Mouse (Mus musculus) lung, postnatal 10 days (tissue): ENCODE results near the gene Trim60.

Experiments used
- DNase-seq: peaks from one replicate; pipeline ENCODE4 v3.0.0; 2021

The Trim60 gene

DNA sequence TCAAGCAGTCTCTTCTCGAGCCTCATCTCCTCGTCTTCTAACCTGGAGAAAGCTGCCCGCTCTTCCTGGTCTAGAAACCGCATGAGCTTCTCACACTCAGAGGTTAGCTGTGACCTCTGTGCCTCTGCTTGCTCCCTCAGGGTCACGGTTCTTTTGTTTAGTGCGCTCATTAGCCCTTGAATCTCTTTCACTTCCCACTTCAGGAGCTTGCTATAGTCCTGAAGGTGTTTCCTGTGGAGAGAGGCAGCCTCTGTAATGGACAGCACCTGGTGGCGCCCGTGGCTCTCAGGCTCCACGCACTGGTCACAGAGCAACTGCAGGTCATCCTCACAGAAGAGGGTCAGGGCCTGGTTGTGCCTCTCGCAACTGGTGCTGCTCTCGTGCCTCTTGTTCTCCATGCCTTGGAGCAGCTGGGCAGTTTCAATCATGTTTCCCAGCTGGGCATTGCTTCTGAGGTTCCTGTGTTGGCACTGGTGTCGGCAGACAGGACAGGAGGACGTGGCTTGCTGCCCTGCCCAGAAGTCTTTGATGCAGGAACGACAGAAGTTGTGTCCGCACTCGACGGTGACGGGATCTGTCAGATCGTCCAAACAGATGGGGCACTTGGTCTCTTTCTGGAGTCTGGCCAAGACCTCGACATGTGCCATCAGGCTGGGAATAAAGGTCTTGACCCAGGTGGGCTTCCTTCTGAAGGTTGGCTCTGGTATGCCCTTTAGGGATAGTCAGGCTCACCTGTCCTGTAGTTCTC lies 35.1 kb downstream of the Trim60 start:
- no peak for DNase-seq

DNA sequence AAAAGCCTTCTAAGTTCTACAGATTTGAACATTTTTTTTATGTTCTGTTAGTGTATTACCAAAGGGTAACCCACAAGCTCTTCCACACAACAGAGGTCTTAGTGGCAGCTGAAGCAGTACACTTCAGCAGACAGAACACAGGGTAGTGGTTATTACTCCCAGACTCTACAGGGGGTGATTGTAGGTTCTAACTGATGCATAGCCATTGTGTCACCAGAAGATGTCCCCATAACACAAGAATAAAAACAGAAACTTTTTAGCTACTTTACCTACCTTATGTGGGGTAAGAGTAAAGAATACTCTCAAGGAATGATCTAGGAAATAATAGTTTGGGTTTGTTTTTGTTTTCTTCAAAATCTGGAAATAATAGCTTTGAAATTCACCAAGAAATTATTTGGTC lies 55.5 kb downstream of the Trim60 start:
- DNase-seq: no peak

DNA sequence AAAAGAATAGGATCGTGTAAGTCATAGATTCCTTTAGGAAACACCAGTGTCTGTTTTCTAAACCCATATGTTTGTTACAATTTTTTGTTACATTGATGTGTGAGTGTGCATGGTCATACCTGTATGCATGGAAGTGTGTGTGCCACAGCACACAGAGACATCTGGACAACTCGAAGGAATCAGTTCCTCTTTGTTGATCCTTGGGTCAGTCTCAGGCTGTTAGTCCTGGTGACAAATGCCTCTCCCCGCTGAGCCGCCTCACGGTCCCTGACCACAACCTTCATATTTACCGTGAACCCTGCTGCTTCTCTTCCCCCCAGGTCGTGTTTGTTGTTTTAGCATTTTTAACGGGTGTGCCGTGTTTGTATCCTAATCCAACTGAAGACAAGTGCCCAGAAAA lies 59.4 kb downstream of the Trim60 start:
- no peak for DNase-seq

GRCm38 (mm10) chr8:64952101-64952500 lies 66.3 kb downstream of the Trim60 start:
- DNase-seq: no peak
